Mouse (Mus musculus) layer of hippocampus, adult 9-11 months (tissue): ENCODE measurements around the gene Olfr1350.
"Not testable (repeated sequence)": the region's sequence is repeated elsewhere in the genome, so short reads cannot be mapped to it uniquely, and the experiment has no call there.

ENCODE experiments used
- DNase-seq: peaks from one replicate; pipeline ENCODE4 v3.0.0; 2022

Gene Olfr1350

DNA sequence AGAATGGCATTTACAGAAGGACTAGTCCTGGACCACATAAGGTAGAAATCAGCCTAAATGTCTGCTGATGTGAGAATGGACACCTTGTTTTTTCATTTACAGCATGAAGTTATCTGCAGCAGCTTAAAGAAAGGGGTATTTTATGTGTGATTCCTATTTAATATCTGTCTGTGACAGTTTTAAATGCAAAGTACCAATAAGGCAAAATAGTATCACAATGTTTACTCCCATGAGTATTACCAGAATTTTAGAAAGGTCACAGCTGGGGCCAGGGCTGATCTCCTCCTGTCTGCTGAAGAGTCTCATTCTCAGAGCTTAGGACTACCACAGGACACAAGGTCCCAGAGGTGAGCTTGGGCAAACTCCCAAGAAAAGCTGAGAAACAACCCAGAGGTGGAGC, at the start of gene Olfr1350:
Olfr1350 (plus strand) TSS at position 301 of the 400 bp plus-strand sequence.
- no peak for DNase-seq

DNA sequence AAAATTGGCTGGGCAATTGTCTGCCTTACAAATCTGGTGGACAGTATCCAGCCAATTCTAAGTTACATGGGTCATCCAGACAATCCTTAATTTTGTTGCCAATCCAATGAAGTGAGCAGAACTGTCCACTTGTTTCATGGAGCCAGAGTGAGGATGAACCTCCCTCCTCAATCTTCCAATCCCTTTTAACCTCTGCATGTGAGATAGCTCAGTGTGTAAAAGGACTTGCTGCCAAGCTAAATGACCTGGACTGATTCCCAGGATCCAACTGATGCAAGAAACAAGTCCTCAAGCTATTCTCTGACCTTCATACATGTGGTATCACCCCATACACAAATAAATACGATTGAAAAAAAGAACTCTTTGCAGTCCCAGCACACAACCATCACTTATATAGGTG, 43.0 kb upstream of the Olfr1350 start:
- DNase-seq = no peak

DNA sequence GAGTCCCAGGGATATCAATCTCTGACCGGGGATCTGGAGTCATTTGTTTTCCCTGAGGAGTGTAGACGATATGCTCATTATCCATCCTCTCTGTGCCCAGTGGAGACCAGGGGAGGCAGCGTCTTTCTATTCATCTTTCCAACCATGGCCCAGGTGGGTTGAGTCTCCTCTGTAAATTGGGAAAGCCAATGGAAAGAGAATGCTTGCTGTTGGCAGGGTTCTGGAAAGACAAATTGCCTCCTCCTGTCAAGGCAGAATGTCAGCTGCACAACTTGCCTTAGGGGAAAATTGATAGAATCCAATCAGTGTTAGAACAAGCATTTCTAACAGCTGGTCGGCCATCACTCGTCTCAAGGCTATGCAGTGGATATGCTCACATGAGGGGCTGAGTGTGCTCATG, 41.8 kb upstream of the Olfr1350 start, which contains the start of gene Olfr1349:
Olfr1349 (minus strand) TSS at position 101 of the 400 bp plus-strand sequence.
- no peak for DNase-seq

DNA sequence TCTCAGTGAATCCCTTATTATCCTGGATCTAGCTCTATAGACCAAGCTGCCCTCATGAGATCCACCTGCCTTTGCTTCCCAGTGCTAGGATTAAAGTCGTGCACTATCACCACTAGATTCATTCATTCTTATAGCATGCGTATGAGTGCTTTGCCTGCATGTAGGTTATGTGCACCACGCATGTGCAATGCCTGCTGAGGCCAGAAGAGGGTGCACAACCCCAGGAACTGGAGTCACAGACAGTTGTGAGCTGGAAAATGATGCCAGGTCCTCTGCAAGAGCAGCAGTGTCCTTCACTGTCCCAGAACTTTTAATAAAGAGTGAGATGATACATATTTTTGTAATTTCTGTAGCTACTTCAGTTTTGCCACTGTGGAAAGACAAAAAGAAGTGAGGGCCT, 39.6 kb upstream of the Olfr1350 start:
- DNase-seq = no peak

DNA sequence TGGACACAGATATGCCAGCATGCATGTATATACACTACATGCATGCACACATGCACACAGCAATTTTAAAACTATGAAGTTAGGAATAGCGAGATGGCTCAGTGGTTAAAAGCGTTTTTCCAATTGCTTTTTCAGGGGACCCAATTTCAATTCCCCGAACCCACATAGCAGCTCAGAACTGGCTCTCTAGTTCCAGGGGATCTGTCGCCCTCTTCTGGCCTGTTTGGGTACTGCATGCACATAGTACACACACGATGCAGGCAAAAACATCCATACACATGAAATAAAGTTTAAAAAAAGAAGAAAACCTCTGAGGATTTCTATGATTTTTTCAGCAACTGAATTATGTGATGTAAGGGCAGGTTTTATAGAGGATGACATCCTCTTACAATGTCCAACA, 38.5 kb upstream of the Olfr1350 start:
- DNase-seq = no peak

DNA sequence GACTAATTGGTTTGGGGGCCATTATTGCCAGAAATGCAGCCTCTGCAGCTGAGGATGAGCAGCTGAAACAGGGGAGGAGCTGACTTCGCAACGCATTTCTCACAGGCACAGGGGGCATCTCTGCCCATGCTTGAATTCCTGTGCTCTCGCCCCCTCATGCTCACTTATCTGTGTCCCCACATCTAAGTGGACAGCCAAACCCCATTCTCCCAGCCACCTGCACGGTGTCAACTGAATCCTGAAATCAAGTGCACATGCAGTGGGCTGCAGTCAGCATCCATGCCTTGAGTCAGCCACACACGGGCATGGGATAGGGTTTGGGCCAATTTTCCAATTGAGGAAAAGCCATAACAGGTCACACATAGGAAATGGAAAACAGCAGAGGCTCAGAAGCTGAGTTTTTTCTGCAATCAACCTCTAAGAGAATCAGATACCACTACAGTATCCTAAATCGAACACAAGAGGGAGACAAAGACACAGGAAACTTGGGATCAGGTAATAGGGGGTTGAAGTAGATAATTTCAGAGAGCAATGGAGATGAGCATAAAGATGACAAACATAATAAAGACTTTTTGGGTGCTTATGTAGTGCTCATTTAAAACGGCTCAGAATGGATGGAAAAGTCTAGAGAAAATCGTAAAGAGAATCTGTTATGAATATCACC, 21.6 kb downstream of the Olfr1350 start:
- no peak for DNase-seq

DNA sequence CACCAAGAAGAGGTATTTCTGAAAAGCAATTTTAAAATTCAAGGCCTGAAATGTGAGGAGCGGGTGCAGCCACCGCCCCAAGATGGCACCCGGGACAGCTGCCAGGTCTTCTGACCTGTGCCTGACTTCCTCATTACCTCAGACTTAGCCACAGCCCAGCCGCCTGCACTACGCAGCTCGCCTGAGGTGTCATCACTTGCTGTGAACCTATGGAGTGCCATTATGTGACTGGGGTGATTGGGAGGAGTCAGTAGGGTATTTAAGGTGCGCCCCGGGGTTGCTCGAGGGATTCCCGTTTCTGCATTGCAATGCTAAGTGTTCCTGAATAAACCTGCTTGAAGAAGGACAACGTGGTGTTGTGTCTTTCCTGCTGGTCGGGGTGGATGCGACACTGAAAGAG, 24.1 kb downstream of the Olfr1350 start:
- DNase-seq = not testable (repeated sequence)

DNA sequence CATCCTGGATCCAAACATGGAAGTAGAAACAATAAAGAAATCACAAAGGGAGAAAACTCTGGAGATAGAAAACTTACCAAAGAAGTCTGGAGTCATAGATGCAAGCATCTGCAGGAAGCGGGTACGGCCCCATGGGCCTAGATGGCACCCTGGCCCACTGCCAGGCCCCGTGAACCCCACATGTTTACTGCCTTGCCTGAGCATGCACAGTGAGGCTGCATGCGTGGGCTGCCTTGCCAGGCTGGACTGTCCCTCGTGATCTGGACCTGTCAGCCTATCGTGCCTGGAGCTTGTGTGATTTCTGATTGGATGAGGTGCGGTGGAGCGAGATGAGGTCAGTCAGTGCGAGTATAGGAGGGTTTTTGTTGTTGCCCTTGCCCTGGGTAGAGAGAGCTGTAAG, 38.7 kb downstream of the Olfr1350 start:
- no peak for DNase-seq
